Mouse (Mus musculus): ENCODE data around the gene Itga3.

DNA sequence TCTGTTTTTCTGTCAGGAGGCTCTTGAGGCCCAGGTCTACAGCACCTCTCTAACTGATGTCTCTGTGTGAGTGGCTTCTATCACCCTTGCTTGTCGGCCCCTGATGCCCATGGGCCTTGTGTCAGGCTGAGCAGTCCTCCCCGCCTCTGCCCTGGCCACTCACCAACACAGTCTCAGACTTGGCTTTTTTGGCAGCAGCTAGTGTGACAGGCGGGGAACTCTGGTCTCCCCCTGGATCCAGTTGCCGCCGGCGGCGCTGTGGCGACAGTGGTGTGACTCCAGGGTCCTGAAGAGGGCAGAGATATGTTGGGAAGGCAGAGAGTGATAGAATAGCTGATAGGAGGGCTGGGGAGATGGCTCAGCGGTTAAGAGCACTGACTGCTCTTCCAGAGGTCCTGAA is 23.5 kb downstream of the Itga3 start:
- TF ChIP-seq CTCF (conservative IDR thresholded peaks at IDR 0.05; ENCODE audit: low read length) (no peak), POU5F1 (IDR thresholded peaks at IDR 0.05; ENCODE audit: borderline replicate concordance, low read length) (no peak), NANOG (IDR thresholded peaks at IDR 0.05; ENCODE audit: borderline replicate concordance, low read length) (no peak)

All from E14TG2a.4 (cell line).